Mouse (Mus musculus): Measurements from ENCODE around the gene Gm11562. TPM values are rescaled to one million over a fixed set of nuclear protein-coding genes. Genes with fewer than 3 reads are reported as not detected.

Gm11562 gene
- total and polyA plus RNA-seq, 3 experiments: not detected

GRCm38 (mm10) chr11:99634653-99635134 lies 14.5 kb upstream of the Gm11562 start, which contains the start of gene Krtap4-2:
Gene Krtap4-2 (minus strand): TSS chr11:99635084.
- H3K9ac ChIP-seq (ENCODE audit: control insufficient read depth, low read depth, low read length, poor library complexity, severe bottlenecking): no peak within 1 kb of the TSS
- no peak for DNase-seq (ENCODE audit: low read depth, low spot score)
- no peak within 1 kb of the TSS for H3K4me3 ChIP-seq (ENCODE audit: control insufficient read depth in 1 of 2, insufficient read depth in 1 of 2, low read depth in 2 of 2, low read length in 2 of 2)
- no peak within 1 kb of the TSS for H3K27ac ChIP-seq (ENCODE audit: control insufficient read depth, low read depth, low read length)
- H3K4me1 ChIP-seq (ENCODE audit: control insufficient read depth in 1 of 2, insufficient read depth in 2 of 2, low read length in 2 of 2): no peaks in the 10 kb centered on the region
- no peaks in the 10 kb centered on the region for H3K27me3 ChIP-seq (ENCODE audit: control insufficient read depth in 1 of 2, insufficient read depth in 2 of 2, low read length in 2 of 2)
- no peaks in the 10 kb centered on the region for H3K36me3 ChIP-seq (ENCODE audit: control insufficient read depth in 1 of 2, insufficient read depth in 2 of 2, low read length in 2 of 2)
- TF ChIP-seq SIN3A (IDR thresholded peaks at IDR 0.05; ENCODE audit: low read length): no peak
- no peak for TF ChIP-seq MYB (IDR thresholded peaks at IDR 0.05; ENCODE audit: low read depth, low read length)
- TF ChIP-seq USF1 (IDR thresholded peaks at IDR 0.05; ENCODE audit: low read depth, low read length): no peak
- no peak for TF ChIP-seq ZMIZ1 (IDR thresholded peaks at IDR 0.05; ENCODE audit: low read depth, low read length)
- no peak for TF ChIP-seq BHLHE40 (IDR thresholded peaks at IDR 0.05; ENCODE audit: borderline replicate concordance, low read depth, low read length)
- no peak for TF ChIP-seq POLR2AphosphoS5 (IDR thresholded peaks at IDR 0.05; ENCODE audit: borderline replicate concordance, low read depth, low read length)
- no peak for TF ChIP-seq RAD21 (IDR thresholded peaks at IDR 0.05; ENCODE audit: low read depth, low read length)
- TF ChIP-seq CHD1 (IDR thresholded peaks at IDR 0.05; ENCODE audit: low read depth, low read length): no peak
- no peak for TF ChIP-seq ELF1 (IDR thresholded peaks at IDR 0.05; ENCODE audit: low read depth, low read length)
- no peak for TF ChIP-seq MYC (IDR thresholded peaks at IDR 0.05; ENCODE audit: low read depth, low read length)
- no peak for TF ChIP-seq RCOR1 (IDR thresholded peaks at IDR 0.05; ENCODE audit: low read depth, low read length)
- TF ChIP-seq ETS1 (IDR thresholded peaks at IDR 0.05; ENCODE audit: low read depth, low read length): no peak
- no peak for TF ChIP-seq ZNF384 (IDR thresholded peaks at IDR 0.05; ENCODE audit: low read depth, low read length)
- no peak for TF ChIP-seq MAX (IDR thresholded peaks at IDR 0.05; ENCODE audit: low read length)
- no peak for TF ChIP-seq GATA1 (IDR thresholded peaks at IDR 0.05; ENCODE audit: low read depth, low read length)
- no peaks in the 10 kb centered on the region for H3K79me2 ChIP-seq (ENCODE audit: control insufficient read depth, insufficient read depth, low read length, poor library complexity)
- no peaks in the 10 kb centered on the region for H3K9me3 ChIP-seq (replicated peaks; ENCODE audit: insufficient read depth, low read length)

- Histone ChIP-seq H3K27ac (ENCODE audit: control insufficient read depth, low read depth, low read length) (no peak overlapping the region), H3K4me1 (ENCODE audit: control insufficient read depth in 1 of 2, insufficient read depth in 2 of 2, low read length in 2 of 2) (no peaks in the 10 kb centered on the region), H3K79me2 (ENCODE audit: control insufficient read depth, insufficient read depth, low read length, poor library complexity) (no peaks in the 10 kb centered on the region), H3K4me3 (ENCODE audit: control insufficient read depth in 1 of 2, insufficient read depth in 1 of 2, low read depth in 2 of 2, low read length in 2 of 2) (no peak overlapping the region), H3K36me3 (ENCODE audit: control insufficient read depth in 1 of 2, insufficient read depth in 2 of 2, low read length in 2 of 2) (no peaks in the 10 kb centered on the region), H3K9me3 (replicated peaks; ENCODE audit: insufficient read depth, low read length) (no peaks in the 10 kb centered on the region), H3K9ac (ENCODE audit: control insufficient read depth, low read depth, low read length, poor library complexity, severe bottlenecking) (no peak overlapping the region), H3K27me3 (ENCODE audit: control insufficient read depth in 1 of 2, insufficient read depth in 2 of 2, low read length in 2 of 2) (no peaks in the 10 kb centered on the region)
- DNase-seq (ENCODE audit: low read depth, low spot score): no peak
- TF ChIP-seq ZMIZ1 (IDR thresholded peaks at IDR 0.05; ENCODE audit: low read depth, low read length) (no peak), USF1 (IDR thresholded peaks at IDR 0.05; ENCODE audit: low read depth, low read length) (no peak), RAD21 (IDR thresholded peaks at IDR 0.05; ENCODE audit: low read depth, low read length) (no peak), USF2 (IDR thresholded peaks at IDR 0.05; ENCODE audit: borderline replicate concordance in 1 of 2, insufficient read depth in 1 of 2, low read depth in 1 of 2, low read length in 2 of 2) (no peak), JUND (IDR thresholded peaks at IDR 0.05; ENCODE audit: low read depth, low read length) (no peak), MYB (IDR thresholded peaks at IDR 0.05; ENCODE audit: low read depth, low read length) (no peak), HCFC1 (IDR thresholded peaks at IDR 0.05; ENCODE audit: low read depth, low read length) (no peak), TAL1 (IDR thresholded peaks at IDR 0.05; ENCODE audit: low read length) (no peak)
Measured at GRCm38 (mm10) chr11:99633293-99633692, 13.1 kb upstream of the Gm11562 start.
